Mouse (Mus musculus): ENCODE data around the gene Vmn1r18.
"Not testable (repeated sequence)": the region's sequence is repeated elsewhere in the genome, so short reads cannot be mapped to it uniquely, and the experiment has no call there.

The Vmn1r18 gene

DNA sequence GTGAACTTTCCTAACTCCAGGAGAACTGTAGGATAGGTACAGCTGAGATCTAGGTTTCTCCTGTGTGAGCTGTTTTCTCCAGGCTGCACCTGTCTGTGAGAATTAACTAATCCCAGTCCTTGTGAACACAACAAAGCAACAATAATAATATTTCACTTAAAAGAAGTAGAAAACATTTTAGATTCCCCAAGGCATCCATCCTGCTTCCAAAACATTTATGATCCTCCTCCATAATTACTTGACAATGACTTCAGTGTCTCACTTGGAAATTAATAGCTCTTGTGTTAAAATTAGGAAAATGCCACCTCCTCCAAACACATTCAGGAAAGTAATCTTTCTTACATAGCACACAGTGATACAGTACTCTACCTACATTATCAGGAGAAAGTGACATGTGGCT lies at the start of gene Vmn1r18:
Gene Vmn1r18 (minus strand): TSS at position 101 of the 400 bp plus-strand sequence.
- no peak for DNase-seq (ENCODE audit: low spot score)

DNA sequence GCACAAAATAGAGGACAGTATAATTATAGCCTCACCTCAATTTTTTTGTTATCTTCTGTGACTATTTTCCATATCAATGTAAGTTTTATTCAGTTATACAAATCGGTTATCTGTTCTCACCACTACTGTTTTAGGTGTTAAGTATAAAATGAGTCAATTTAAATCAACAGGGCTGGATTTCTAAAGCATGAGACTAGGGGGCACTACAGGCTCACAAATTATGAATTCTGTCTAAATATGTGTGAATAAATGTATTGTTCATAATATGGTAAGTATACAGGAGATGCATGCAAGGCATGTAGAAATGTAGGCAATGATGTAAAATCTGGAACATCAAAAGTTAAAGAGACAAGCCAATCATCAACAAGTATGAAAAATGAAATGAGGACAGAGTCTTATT lies 35.6 kb upstream of the Vmn1r18 start:
- no peak for DNase-seq (ENCODE audit: low spot score)

DNA sequence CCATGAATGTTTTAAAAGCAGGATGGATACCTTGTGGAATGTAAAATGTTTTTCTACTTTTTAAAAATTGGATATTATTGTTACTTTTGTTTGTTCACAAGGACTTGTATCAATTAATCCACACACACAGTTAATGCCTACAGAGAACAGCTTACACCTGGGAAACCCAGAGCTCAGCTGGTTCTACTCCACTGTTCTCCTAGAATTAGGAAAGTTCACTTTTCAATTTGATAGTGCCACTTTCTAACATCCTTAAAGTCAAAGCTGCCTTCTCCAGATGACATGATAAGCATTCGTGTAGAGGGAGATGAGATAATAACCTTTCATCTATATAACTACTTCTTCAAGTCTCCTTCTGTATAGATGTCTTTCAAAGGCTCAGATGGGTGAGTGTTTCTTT lies 33.0 kb upstream of the Vmn1r18 start, which contains the start of gene Vmn1r20:
Gene Vmn1r20 (plus strand): TSS at position 301 of the 400 bp plus-strand sequence.
- no peak for DNase-seq (ENCODE audit: low spot score)

DNA sequence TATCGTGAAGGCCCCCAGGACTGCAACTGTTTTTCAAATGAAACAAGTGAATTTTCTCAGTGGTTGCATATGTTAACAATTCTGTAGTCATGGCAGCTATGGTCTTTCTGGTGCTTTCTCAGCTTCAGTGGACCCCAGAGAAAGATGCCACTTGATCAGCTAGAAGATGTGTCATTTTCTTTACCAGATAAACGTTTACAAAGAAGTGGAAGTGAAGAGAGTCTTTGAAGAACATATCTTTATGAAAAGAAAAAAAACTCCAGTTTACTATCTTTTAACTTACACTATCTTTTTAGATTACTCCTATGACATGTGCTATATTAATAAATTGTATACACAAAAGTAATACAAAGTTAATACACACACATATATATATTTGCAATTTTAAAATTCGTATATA lies 7.9 kb upstream of the Vmn1r18 start, which contains the start of gene Vmn1r19:
Gene Vmn1r19 (plus strand): TSS at position 301 of the 400 bp plus-strand sequence.
- DNase-seq (ENCODE audit: low spot score), result not testable (repeated sequence)

DNA sequence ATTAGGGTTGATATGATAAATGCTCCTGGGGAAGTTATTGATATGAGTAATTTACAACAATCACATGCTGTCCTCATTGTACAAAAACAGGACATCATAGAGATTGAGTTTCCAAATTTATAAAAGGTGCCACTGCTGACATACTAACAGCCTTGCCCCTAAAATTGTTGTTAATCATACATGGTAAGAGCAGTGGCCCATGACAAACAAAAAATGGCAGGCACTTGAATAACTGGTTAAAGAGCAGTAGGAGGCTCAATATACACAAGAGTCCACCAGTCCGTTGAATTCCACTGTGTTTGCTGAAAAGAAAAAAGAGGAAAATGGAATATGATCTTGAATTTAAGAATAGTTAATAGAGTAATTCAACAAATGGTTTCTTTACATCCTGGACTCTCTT lies 28.1 kb downstream of the Vmn1r18 start:
- no peak for DNase-seq (ENCODE audit: low spot score)

DNA sequence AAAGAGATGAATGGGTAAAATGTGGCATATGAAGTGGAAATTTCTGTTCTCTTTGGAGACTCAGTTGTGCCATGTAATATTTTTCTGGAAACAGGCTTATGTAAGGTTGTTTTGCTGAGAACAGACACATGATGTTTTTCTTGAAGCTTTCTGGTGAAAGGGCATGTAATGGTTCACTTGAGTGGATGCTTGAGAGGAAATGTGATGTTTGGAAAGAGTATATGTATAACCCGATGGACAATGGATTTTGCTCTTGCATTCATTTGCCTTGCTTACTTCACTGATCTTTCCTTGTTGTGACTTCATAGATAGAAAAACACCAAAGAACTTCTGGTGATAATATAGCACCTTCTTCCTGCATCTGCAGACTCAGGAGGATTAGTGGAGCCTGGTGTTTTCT lies 29.7 kb downstream of the Vmn1r18 start:
- DNase-seq (ENCODE audit: low spot score), result not testable (repeated sequence)

DNA sequence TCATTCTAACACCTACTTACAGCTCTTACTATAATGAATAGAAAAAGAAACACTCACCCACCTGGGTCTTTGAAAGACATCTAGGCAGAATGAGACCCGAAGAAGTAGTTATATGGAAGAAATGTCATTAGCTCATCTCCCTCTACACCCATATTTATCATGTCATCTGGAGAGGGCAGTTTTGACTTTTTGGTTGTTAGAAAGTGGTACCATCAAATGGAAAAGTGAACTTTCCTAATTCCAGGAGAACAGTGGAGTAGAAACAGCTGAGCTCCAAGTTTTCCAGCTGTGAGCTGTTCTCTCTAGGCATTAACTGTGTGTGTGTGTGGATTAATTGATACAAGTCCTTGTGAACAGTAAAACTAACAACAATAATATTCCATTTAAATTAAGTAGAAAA lies 32.0 kb downstream of the Vmn1r18 start, which contains the start of gene Vmn1r17:
Gene Vmn1r17 (minus strand): TSS at position 101 of the 400 bp plus-strand sequence.
- no peak for DNase-seq (ENCODE audit: low spot score)

DNA sequence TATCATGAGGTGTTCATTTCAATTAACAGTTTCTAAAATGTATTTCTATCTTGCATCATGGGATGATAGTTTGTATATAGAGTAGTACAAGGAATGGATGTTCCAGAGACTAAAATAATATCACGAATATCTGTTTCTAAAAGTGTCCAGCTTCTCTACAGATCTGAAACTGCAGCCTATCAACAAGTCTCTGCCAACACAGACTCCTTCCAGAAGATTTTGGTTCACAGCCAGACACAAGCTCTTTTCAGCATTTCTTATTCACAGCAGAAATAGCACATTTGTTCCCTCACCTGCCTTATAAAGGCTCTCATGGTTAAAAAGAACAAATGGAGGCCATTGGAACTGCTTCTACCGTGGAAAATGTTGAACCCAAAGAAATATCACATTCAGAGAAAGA lies 38.7 kb downstream of the Vmn1r18 start:
- no peak for DNase-seq (ENCODE audit: low spot score)

DNA sequence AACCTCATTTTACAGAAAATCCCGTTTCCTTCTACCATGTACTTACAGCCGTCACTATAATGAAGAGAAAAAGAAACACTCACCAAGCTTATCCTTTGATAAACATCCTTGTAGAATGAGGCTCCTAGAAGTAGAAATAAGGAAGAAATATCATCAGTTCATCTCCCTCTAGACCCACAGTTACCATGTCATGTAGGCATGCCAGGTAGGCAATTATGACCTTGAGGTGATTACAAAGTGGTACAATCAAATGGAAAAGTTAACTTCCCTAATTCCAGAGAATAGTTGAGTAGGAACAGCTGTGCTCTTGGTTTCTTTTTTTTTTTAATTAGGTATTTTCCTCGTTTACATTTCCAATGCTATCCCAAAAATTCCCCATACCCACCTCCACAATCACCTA lies 66.2 kb downstream of the Vmn1r18 start, which contains the start of gene Vmn1r16:
Gene Vmn1r16 (minus strand): TSS at position 101 of the 400 bp plus-strand sequence.
- no peak for DNase-seq (ENCODE audit: low spot score)
